Mouse (Mus musculus): ENCODE measurements around the gene Tmem160. TPM values are rescaled to one million over a fixed set of nuclear protein-coding genes. Genes with fewer than 3 reads are reported as not detected.

Gene Tmem160
- polyA plus RNA-seq, 1 experiment from 2014 or later, result 79.0 TPM

- under 1% methylated on average over 23 of the region's 23 CpGs for WGBS
- ATAC-seq (ENCODE audit: insufficient number of reproducible peaks, low FRiP score), result peak; percentile 58
These were observed 636 bp downstream of the Tmem160 start for GRCm38 (mm10) chr7:16453118-16453711.

GRCm38 (mm10) chr7:16455016-16455415, 2.4 kb downstream of the Tmem160 start:
- H3K4me3 ChIP-seq, result no peak overlapping the region
- H3K36me3 ChIP-seq, result peaks cover 32% of the 10 kb centered on the region
- H3K27me3 ChIP-seq (replicated peaks), result peaks cover 2% of the 10 kb centered on the region; the same call in 1 of the 2 replicates
- no peak for ATAC-seq (ENCODE audit: insufficient number of reproducible peaks, low FRiP score)
- peaks cover 18% of the 10 kb centered on the region for H3K4me1 ChIP-seq (replicated peaks)
- no peak overlapping the region for H3K4me2 ChIP-seq
- H3K9me3 ChIP-seq (replicated peaks), result peaks cover 7% of the 10 kb centered on the region; the same call in 1 of the 2 replicates
- 92% methylated on average over 14 of the region's 14 CpGs for WGBS
- H3K27ac ChIP-seq (ENCODE audit: poor library complexity, severe bottlenecking), result no peak overlapping the region
- no peak overlapping the region for H3K9ac ChIP-seq

More at GRCm38 (mm10) chr7:16453118-16453711, 636 bp downstream of the Tmem160 start:
- Histone ChIP-seq H3K9me3 (replicated peaks) (peaks cover 2% of the 10 kb centered on the region; the same call in 1 of the 2 replicates), H3K27me3 (replicated peaks) (no peaks in the 10 kb centered on the region), H3K4me3 (peak overlapping the region; percentile 91), H3K27ac (ENCODE audit: poor library complexity, severe bottlenecking) (peak overlapping the region; percentile 51), H3K4me1 (replicated peaks) (peaks cover 18% of the 10 kb centered on the region), H3K9ac (peak overlapping the region; percentile 83), H3K4me2 (peak overlapping the region; percentile 93), H3K36me3 (peaks cover 28% of the 10 kb centered on the region)

DNA sequence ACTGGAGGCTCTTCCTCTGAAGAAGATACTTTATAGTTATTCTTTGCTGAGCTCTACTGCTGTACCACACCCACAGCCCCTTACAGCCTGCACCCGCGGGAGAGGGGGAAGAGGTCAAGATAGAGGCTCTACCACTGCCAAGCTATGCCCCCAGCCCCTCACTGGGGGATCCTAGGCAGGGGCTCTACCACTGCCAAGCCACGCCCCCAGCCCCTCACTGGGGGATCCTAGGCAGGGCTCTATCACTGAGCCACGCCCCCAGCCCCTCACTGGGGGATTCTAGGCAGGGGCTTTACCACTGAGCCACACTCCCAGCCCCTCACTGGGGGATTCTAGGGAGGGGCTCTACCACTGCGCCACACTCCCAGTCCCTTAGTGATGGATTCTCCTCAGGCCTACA, 3.7 kb downstream of the Tmem160 start:
- 79% methylated on average over 5 of the region's 5 CpGs for WGBS

DNA sequence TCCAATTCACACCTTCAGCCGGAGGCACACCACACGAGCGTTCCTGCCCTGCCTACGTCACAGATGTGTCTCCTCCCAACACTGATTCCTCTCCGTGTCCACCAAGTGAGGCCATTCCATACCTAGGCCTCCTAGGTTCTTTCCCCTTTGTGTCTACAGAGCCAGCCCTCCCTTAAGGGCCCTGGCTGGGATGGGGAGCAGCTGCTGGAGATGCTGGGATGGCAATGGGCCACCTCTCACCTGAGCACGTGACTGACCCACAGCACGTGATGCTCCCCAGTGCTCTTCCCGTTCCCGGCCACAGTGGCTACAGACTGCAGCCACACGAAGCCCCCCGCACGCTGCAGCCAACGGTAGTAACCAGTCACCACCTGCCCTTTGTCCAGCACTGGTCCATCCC, 8.0 kb downstream of the Tmem160 start:
- H3K9me3 ChIP-seq (replicated peaks), result peaks cover 7% of the 10 kb centered on the region; the same call in 1 of the 2 replicates
- 56% methylated on average over 13 of the region's 13 CpGs for WGBS
- peaks cover 23% of the 10 kb centered on the region for H3K36me3 ChIP-seq
- H3K4me1 ChIP-seq (replicated peaks), result no peaks in the 10 kb centered on the region
- no peak overlapping the region for H3K4me3 ChIP-seq
- H3K27me3 ChIP-seq (replicated peaks), result peaks cover 31% of the 10 kb centered on the region
- no peak overlapping the region for H3K9ac ChIP-seq
- H3K27ac ChIP-seq (ENCODE audit: poor library complexity, severe bottlenecking), result no peak overlapping the region
- no peak overlapping the region for H3K4me2 ChIP-seq
- ATAC-seq (ENCODE audit: insufficient number of reproducible peaks, low FRiP score), result no peak

More for the DNA sequence above, 3.7 kb downstream of the Tmem160 start:
- Histone ChIP-seq H3K36me3 (peaks cover 32% of the 10 kb centered on the region), H3K4me1 (replicated peaks) (peaks cover 18% of the 10 kb centered on the region), H3K4me3 (no peak overlapping the region), H3K4me2 (no peak overlapping the region), H3K27me3 (replicated peaks) (peaks cover 15% of the 10 kb centered on the region), H3K9ac (no peak overlapping the region), H3K9me3 (replicated peaks) (peaks cover 7% of the 10 kb centered on the region; the same call in 1 of the 2 replicates), H3K27ac (ENCODE audit: poor library complexity, severe bottlenecking) (no peak overlapping the region)
- no peak for ATAC-seq (ENCODE audit: insufficient number of reproducible peaks, low FRiP score)

DNA sequence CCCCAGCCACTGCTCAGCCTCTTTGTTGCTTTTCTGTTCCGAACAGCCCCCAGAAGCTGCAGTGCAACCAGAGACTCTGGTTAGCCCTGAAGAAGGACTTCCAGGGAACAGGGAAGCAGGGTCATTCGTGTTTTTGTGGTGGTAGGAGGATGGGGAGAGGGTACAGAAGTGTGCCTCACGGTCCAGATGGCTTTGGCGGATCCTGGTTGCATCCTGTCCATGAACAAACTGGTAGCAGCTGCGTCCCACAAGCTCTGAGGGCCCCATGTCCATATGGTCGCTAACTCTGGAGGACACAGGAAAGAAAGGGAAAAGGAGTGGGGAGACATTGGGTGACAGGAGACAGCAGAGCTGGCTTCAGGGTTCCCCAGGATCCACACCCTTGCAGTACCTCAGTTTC, 8.6 kb downstream of the Tmem160 start:
- no peak overlapping the region for H3K4me2 ChIP-seq
- H3K4me3 ChIP-seq, result no peak overlapping the region
- H3K36me3 ChIP-seq, result peaks cover 17% of the 10 kb centered on the region
- H3K27ac ChIP-seq (ENCODE audit: poor library complexity, severe bottlenecking), result no peak overlapping the region
- 65% methylated on average over 6 of the region's 6 CpGs for WGBS
- H3K27me3 ChIP-seq (replicated peaks), result peaks cover 31% of the 10 kb centered on the region
- no peak overlapping the region for H3K9ac ChIP-seq
- no peak for ATAC-seq (ENCODE audit: insufficient number of reproducible peaks, low FRiP score)
- H3K9me3 ChIP-seq (replicated peaks), result peaks cover 7% of the 10 kb centered on the region; the same call in 1 of the 2 replicates
- H3K4me1 ChIP-seq (replicated peaks), result no peaks in the 10 kb centered on the region

DNA sequence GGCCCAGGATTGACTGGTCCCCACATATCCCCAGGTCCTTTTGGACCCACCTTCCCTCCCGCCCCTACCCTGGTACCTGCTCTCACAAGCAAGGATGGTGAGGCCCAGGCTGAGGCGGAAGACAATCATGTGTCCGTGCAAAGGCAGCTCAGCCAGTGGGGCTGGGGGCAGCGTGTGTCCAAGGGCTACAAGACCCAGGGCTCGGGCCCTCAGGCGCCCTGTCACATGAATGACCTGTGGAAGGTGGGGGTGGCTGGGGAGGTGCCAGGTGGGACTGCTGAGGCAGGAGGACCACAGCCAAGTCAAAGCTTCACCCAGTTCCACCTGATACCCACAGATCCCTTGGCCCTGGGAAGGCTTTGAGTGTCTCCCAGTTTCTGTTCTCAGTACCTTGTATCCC, 9.1 kb downstream of the Tmem160 start:
- Histone ChIP-seq H3K27ac (ENCODE audit: poor library complexity, severe bottlenecking) (no peak overlapping the region), H3K4me2 (no peak overlapping the region), H3K4me3 (no peak overlapping the region), H3K9ac (no peak overlapping the region), H3K36me3 (peaks cover 12% of the 10 kb centered on the region), H3K27me3 (replicated peaks) (peaks cover 31% of the 10 kb centered on the region), H3K9me3 (replicated peaks) (peaks cover 7% of the 10 kb centered on the region; the same call in 1 of the 2 replicates), H3K4me1 (replicated peaks) (no peaks in the 10 kb centered on the region)
- WGBS, result 77% methylated on average over 6 of the region's 6 CpGs
- no peak for ATAC-seq (ENCODE audit: insufficient number of reproducible peaks, low FRiP score)

DNA sequence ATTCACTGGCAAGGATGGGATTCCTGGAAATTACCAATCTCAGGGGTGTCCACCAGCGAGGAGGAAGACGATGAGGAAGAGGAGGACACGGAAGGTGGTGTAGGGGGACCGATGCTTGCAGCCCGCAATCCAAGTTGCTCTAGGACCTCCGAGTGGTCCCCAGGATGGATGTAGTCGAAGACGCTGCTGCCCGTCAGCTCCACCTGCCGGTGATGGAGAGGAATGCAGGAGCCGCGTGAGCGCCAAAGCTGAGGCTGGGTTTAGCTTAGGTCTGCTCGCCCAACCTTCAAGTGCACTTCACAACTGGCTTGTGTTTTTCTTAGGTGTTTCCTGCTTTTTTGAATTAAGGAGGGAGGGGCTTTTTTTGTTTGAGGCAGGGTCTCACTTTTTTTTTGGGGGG, 10.6 kb downstream of the Tmem160 start:
- Histone ChIP-seq H3K9me3 (replicated peaks) (peaks cover 8% of the 10 kb centered on the region; the same call in 1 of the 2 replicates), H3K36me3 (0 out of 2 replicates have a peak, but pooled peaks cover 3% of the 10 kb centered on the region), H3K4me2 (no peak overlapping the region), H3K9ac (no peak overlapping the region), H3K4me1 (replicated peaks) (no peaks in the 10 kb centered on the region), H3K27me3 (replicated peaks) (peaks cover 36% of the 10 kb centered on the region), H3K27ac (ENCODE audit: poor library complexity, severe bottlenecking) (no peak overlapping the region), H3K4me3 (no peak overlapping the region)
- WGBS, result 2% methylated on average over 14 of the region's 14 CpGs
- ATAC-seq (ENCODE audit: insufficient number of reproducible peaks, low FRiP score), result no peak

DNA sequence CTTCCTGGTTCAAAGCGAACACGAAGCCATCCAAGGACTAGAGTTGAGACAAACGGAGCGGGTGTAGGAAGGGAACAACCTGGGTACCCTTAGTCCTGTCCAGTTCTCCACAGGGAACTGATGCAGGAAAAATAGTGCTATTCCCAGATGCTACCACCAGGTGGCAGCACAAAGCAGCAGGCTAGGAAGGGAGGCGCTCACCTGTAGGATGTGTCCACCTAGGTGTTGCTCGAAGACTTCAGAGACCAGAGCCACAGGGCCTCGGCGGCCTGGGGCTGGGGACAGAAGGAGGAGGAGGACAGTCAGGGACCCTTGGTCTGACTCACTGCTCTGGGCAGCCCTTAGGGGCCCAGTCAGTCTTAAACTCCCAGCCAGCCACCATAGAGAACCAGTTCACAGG, 12.6 kb downstream of the Tmem160 start:
- 8% methylated on average over 8 of the region's 8 CpGs for WGBS
- Histone ChIP-seq H3K4me2 (no peak overlapping the region), H3K36me3 (no peaks in the 10 kb centered on the region), H3K4me3 (no peak overlapping the region), H3K27me3 (replicated peaks) (peaks cover 52% of the 10 kb centered on the region), H3K9ac (no peak overlapping the region), H3K4me1 (replicated peaks) (no peaks in the 10 kb centered on the region), H3K27ac (ENCODE audit: poor library complexity, severe bottlenecking) (no peak overlapping the region), H3K9me3 (replicated peaks) (0 out of 2 replicates have a peak, but pooled peaks cover 2% of the 10 kb centered on the region)
- ATAC-seq (ENCODE audit: insufficient number of reproducible peaks, low FRiP score), result no peak

GRCm38 (mm10) chr7:16465568-16465967, 13.0 kb downstream of the Tmem160 start:
- Histone ChIP-seq H3K9ac (no peak overlapping the region), H3K4me3 (no peak overlapping the region), H3K27me3 (replicated peaks) (peaks cover 50% of the 10 kb centered on the region), H3K27ac (ENCODE audit: poor library complexity, severe bottlenecking) (no peak overlapping the region), H3K9me3 (replicated peaks) (0 out of 2 replicates have a peak, but pooled peaks cover 2% of the 10 kb centered on the region), H3K4me2 (no peak overlapping the region), H3K4me1 (replicated peaks) (no peaks in the 10 kb centered on the region), H3K36me3 (no peaks in the 10 kb centered on the region)
- ATAC-seq (ENCODE audit: insufficient number of reproducible peaks, low FRiP score), result no peak
- WGBS, result 81% methylated on average over 5 of the region's 5 CpGs

- no peak for ATAC-seq (ENCODE audit: insufficient number of reproducible peaks, low FRiP score)
- Histone ChIP-seq H3K4me3 (no peak overlapping the region), H3K27me3 (replicated peaks) (peaks cover 50% of the 10 kb centered on the region)
These were observed 14.0 kb downstream of the Tmem160 start for GRCm38 (mm10) chr7:16466565-16466964.

GRCm38 (mm10) chr7:16468115-16468514, 15.5 kb downstream of the Tmem160 start:
- 24% methylated on average over 5 of the region's 5 CpGs for WGBS
- no peak for ATAC-seq (ENCODE audit: insufficient number of reproducible peaks, low FRiP score)
- Histone ChIP-seq H3K4me2 (no peak overlapping the region), H3K9ac (no peak overlapping the region), H3K9me3 (replicated peaks) (0 out of 2 replicates have a peak, but pooled peaks cover 2% of the 10 kb centered on the region), H3K36me3 (no peaks in the 10 kb centered on the region), H3K27ac (ENCODE audit: poor library complexity, severe bottlenecking) (no peak overlapping the region), H3K4me1 (replicated peaks) (no peaks in the 10 kb centered on the region), H3K4me3 (no peak overlapping the region), H3K27me3 (replicated peaks) (peaks cover 55% of the 10 kb centered on the region)

More at GRCm38 (mm10) chr7:16466565-16466964, 14.0 kb downstream of the Tmem160 start:
- no peak overlapping the region for H3K4me2 ChIP-seq
- no peak overlapping the region for H3K27ac ChIP-seq (ENCODE audit: poor library complexity, severe bottlenecking)
- H3K36me3 ChIP-seq, result no peaks in the 10 kb centered on the region
- no peaks in the 10 kb centered on the region for H3K4me1 ChIP-seq (replicated peaks)
- 0 out of 2 replicates have a peak, but pooled peaks cover 2% of the 10 kb centered on the region for H3K9me3 ChIP-seq (replicated peaks)
- 54% methylated on average over 4 of the region's 4 CpGs for WGBS
- H3K9ac ChIP-seq, result no peak overlapping the region

Measured in heart, embryonic 12.5 days (tissue).